Mouse (Mus musculus): ENCODE results near the gene Icmt. TPM values are rescaled to one million over a fixed set of nuclear protein-coding genes. Genes with fewer than 3 reads are reported as not detected.

Icmt gene
- polyA plus RNA-seq (2012; rRNA removed), result 32.7 and 34.2 TPM in 2 replicates

- peak; percentile 95 to 99 for DNase-seq (ENCODE audit: extremely low spot score in 1 of 2, low spot score in 1 of 2)
Measured at GRCm38 (mm10) chr4:152296874-152297861, at the start of gene Icmt. TSS of gene Icmt (plus strand) at chr4:152297227.

- no peak for DNase-seq (ENCODE audit: extremely low spot score in 1 of 2, low spot score in 1 of 2)
Measured at GRCm38 (mm10) chr4:152250615-152251014, 46.4 kb upstream of the Icmt start.

GRCm38 (mm10) chr4:152253183-152253759 is 43.8 kb upstream of the Icmt start:
- DNase-seq (ENCODE audit: extremely low spot score in 1 of 2, low spot score in 1 of 2), result no peak

- DNase-seq (ENCODE audit: extremely low spot score in 1 of 2, low spot score in 1 of 2), result peak; percentile 61 to 84
Measured at GRCm38 (mm10) chr4:152257070-152257469, 40.0 kb upstream of the Icmt start.

GRCm38 (mm10) chr4:152260451-152260850 is 36.6 kb upstream of the Icmt start:
- no peak for DNase-seq (ENCODE audit: extremely low spot score in 1 of 2, low spot score in 1 of 2)

- DNase-seq (ENCODE audit: extremely low spot score in 1 of 2, low spot score in 1 of 2), result no peak
Measured at GRCm38 (mm10) chr4:152262187-152262586, 34.8 kb upstream of the Icmt start.

- no peak for DNase-seq (ENCODE audit: extremely low spot score in 1 of 2, low spot score in 1 of 2)
Measured at GRCm38 (mm10) chr4:152263089-152263488, 33.9 kb upstream of the Icmt start.

- no peak for DNase-seq (ENCODE audit: extremely low spot score in 1 of 2, low spot score in 1 of 2)
Measured at GRCm38 (mm10) chr4:152263512-152264176, 33.4 kb upstream of the Icmt start.

GRCm38 (mm10) chr4:152264177-152264530 is 32.9 kb upstream of the Icmt start:
- no peak for DNase-seq (ENCODE audit: extremely low spot score in 1 of 2, low spot score in 1 of 2)

- no peak for DNase-seq (ENCODE audit: extremely low spot score in 1 of 2, low spot score in 1 of 2)
Measured at GRCm38 (mm10) chr4:152264867-152265568, 32.0 kb upstream of the Icmt start.

- no peak for DNase-seq (ENCODE audit: extremely low spot score in 1 of 2, low spot score in 1 of 2)
Measured at GRCm38 (mm10) chr4:152265791-152266190, 31.2 kb upstream of the Icmt start.

GRCm38 (mm10) chr4:152266236-152266895 is 30.7 kb upstream of the Icmt start:
- DNase-seq (ENCODE audit: extremely low spot score in 1 of 2, low spot score in 1 of 2), result peak in 1 of 2 experiments; percentile 68

GRCm38 (mm10) chr4:152267748-152268369 is 29.2 kb upstream of the Icmt start:
- no peak for DNase-seq (ENCODE audit: extremely low spot score in 1 of 2, low spot score in 1 of 2)

- DNase-seq (ENCODE audit: extremely low spot score in 1 of 2, low spot score in 1 of 2), result no peak
Measured at GRCm38 (mm10) chr4:152269967-152270366, 27.1 kb upstream of the Icmt start.

GRCm38 (mm10) chr4:152270599-152270998 is 26.4 kb upstream of the Icmt start:
- DNase-seq (ENCODE audit: extremely low spot score in 1 of 2, low spot score in 1 of 2), result no peak

GRCm38 (mm10) chr4:152271334-152271733 is 25.7 kb upstream of the Icmt start:
- no peak for DNase-seq (ENCODE audit: extremely low spot score in 1 of 2, low spot score in 1 of 2)

- no peak for DNase-seq (ENCODE audit: extremely low spot score in 1 of 2, low spot score in 1 of 2)
Measured at GRCm38 (mm10) chr4:152272006-152272405, 25.0 kb upstream of the Icmt start.

GRCm38 (mm10) chr4:152272449-152273049 is 24.5 kb upstream of the Icmt start:
- no peak for DNase-seq (ENCODE audit: extremely low spot score in 1 of 2, low spot score in 1 of 2)

GRCm38 (mm10) chr4:152273191-152273590 is 23.8 kb upstream of the Icmt start:
- DNase-seq (ENCODE audit: extremely low spot score in 1 of 2, low spot score in 1 of 2), result no peak

All from frontal cortex, adult 2 months (tissue).